Mouse (Mus musculus) liver, embryonic 14.5 days (tissue): ENCODE data around the gene Duox1.
A peak's percentile ranks its signal among the peaks of the same experiment; 100 is the strongest.

ENCODE experiments used
- CTCF ChIP-seq: IDR thresholded peaks from 2 replicates; pipeline ENCODE4 v1.5.1; 2016; ENCODE audit warnings: antibody characterized with exemption, low read depth, control low read depth
- EP300 ChIP-seq: IDR thresholded peaks from 2 replicates; pipeline ENCODE4 v1.6.1; 2016; ENCODE audit warnings: antibody characterized with exemption, low read depth

DNA sequence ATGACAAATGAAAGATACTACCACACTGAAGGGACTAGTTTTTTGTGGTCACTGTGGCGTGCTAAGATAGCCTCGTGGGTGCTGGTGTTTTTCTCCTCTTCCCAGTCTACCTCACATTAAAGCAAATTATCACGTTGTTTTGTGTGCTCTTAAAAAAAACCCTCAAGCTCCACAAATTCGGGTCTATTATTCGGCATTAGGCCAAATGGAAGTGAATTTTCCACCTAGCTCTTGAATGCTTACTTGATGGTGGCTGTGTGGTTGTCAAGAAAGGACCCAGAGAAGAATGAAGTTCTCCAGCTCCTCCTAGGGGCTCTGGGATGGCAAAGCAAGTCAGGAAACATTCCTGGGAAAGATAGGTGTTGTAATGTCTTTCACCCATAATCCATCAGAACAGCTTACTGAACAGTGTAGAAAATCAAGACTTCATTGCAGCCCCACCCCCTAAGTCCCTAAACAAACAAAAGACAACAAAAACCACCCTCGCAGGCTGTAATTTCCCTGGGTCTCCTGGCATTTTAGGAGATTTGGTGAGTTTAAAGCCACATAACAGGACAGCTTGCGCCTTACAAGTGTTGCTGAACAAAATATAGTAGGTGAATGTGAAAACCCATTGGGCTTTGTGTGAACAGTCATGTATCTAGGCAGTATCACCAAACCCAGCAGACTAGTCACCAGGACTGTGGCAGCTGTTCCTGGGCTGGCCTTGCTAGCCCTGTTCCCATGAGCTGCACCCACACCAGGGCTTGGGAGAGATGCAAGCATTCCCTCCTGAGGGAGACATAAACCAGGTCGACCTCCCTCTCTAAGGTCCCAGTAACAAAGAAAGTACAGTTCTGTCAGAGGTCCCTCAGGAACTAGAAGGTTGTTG, 63.2 kb downstream of the Duox1 start:
- TF ChIP-seq CTCF = peak; percentile 62
- TF ChIP-seq EP300 = no peak
